Mouse (Mus musculus): ENCODE data around the gene Tmem150c. TPM values are rescaled to one million over a fixed set of nuclear protein-coding genes. Genes with fewer than 3 reads are reported as not detected.

Gene Tmem150c
- polyA plus RNA-seq, 1 experiment from 2014 or later = 3.6 TPM

GRCm38 (mm10) chr5:100059326-100059725, 100.3 kb downstream of the Tmem150c start:
- DNase-seq (ENCODE audit: low spot score) (no peak), ATAC-seq (ENCODE audit: low FRiP score) (no peak)
- Histone ChIP-seq H3K4me2 (replicated peaks; ENCODE audit: low read depth, low read length) (no peak overlapping the region), H3K27ac (ENCODE audit: low read depth, low read length) (no peak overlapping the region), H3K9ac (ENCODE audit: low read depth, low read length) (no peak overlapping the region), H3K4me1 (replicated peaks; ENCODE audit: control insufficient read depth, insufficient read depth, low read length) (no peaks in the 10 kb centered on the region), H3K4me3 (ENCODE audit: low read depth, low read length) (no peak overlapping the region), H3K36me3 (ENCODE audit: control insufficient read depth, insufficient read depth, low read length) (0 out of 2 replicates have a peak, but pooled peaks cover 12% of the 10 kb centered on the region), H3K9me3 (ENCODE audit: control insufficient read depth, low read length) (no peaks in the 10 kb centered on the region), H3K27me3 (ENCODE audit: control insufficient read depth, insufficient read depth, low read length) (no peaks in the 10 kb centered on the region)
- WGBS = 50% methylated on average over 6 of the region's 6 CpGs

DNA sequence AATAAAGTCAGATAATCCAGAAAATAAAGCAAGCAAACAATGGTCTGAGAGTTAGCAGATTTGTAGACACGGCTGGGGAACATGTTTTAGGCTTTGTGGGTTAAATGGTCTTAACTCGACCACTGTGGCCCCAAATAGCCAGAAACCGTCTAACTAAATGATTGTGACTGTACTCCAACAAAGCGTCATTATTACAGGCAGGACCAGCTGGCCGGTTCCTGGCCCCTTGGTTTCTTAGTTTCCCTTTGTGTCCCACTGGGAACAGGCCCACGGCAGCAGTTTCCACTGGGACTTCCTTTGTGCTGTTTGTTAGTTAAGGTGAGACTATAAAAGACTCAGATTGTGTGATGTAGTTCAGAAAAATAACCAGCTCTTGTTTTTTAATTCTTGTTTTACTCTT, 100.9 kb downstream of the Tmem150c start:
- Histone ChIP-seq H3K27ac (ENCODE audit: low read depth, low read length) (no peak overlapping the region), H3K4me2 (replicated peaks; ENCODE audit: low read depth, low read length) (no peak overlapping the region), H3K4me1 (replicated peaks; ENCODE audit: control insufficient read depth, insufficient read depth, low read length) (no peaks in the 10 kb centered on the region), H3K4me3 (ENCODE audit: low read depth, low read length) (no peak overlapping the region), H3K27me3 (ENCODE audit: control insufficient read depth, insufficient read depth, low read length) (no peaks in the 10 kb centered on the region), H3K9me3 (ENCODE audit: control insufficient read depth, low read length) (no peaks in the 10 kb centered on the region), H3K36me3 (ENCODE audit: control insufficient read depth, insufficient read depth, low read length) (0 out of 2 replicates have a peak, but pooled peaks cover 12% of the 10 kb centered on the region), H3K9ac (ENCODE audit: low read depth, low read length) (no peak overlapping the region)
- no peak for ATAC-seq (ENCODE audit: low FRiP score)
- DNase-seq (ENCODE audit: low spot score) = no peak
- WGBS = 66% methylated on average over 6 of the region's 6 CpGs

- Histone ChIP-seq H3K27me3 (ENCODE audit: control insufficient read depth, insufficient read depth, low read length) (no peaks in the 10 kb centered on the region), H3K9me3 (ENCODE audit: control insufficient read depth, low read length) (no peaks in the 10 kb centered on the region), H3K4me3 (ENCODE audit: low read depth, low read length) (no peak overlapping the region), H3K4me1 (replicated peaks; ENCODE audit: control insufficient read depth, insufficient read depth, low read length) (no peaks in the 10 kb centered on the region), H3K9ac (ENCODE audit: low read depth, low read length) (no peak overlapping the region), H3K36me3 (ENCODE audit: control insufficient read depth, insufficient read depth, low read length) (0 out of 2 replicates have a peak, but pooled peaks cover 12% of the 10 kb centered on the region), H3K4me2 (replicated peaks; ENCODE audit: low read depth, low read length) (no peak overlapping the region), H3K27ac (ENCODE audit: low read depth, low read length) (no peak overlapping the region)
- DNase-seq (ENCODE audit: low spot score) (no peak), ATAC-seq (ENCODE audit: low FRiP score) (no peak)
- 92% methylated on average over 14 of the region's 15 CpGs for WGBS
Observed at GRCm38 (mm10) chr5:100057461-100058209, 102.0 kb downstream of the Tmem150c start.

DNA sequence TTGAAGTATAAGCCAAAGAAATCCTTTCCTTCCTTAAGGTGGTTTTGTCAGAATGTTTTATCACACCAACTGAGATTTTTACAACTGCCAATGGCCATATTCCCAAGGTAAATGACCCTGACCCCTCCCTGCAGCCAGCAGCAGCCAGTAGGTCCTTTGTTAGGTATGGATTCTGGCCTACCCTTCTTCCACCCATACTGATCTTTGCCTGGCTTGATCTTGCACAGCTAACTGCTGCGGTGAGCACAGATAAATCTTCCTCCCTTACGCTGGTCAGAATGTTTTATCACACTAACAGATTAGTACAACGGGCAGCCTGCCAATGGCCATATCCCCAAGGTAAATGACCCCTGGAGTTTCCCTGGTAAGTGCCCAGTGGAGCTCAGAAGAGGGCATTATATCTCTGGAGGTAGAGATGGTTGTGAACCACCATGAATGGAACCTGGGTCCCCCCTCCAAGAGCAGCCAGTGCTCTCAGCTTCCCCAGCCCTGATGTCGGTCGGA, 103.7 kb downstream of the Tmem150c start:
- Histone ChIP-seq H3K4me2 (replicated peaks; ENCODE audit: low read depth, low read length) (no peak overlapping the region), H3K4me3 (ENCODE audit: low read depth, low read length) (no peak overlapping the region), H3K27me3 (ENCODE audit: control insufficient read depth, insufficient read depth, low read length) (no peaks in the 10 kb centered on the region), H3K9ac (ENCODE audit: low read depth, low read length) (no peak overlapping the region), H3K27ac (ENCODE audit: low read depth, low read length) (no peak overlapping the region), H3K4me1 (replicated peaks; ENCODE audit: control insufficient read depth, insufficient read depth, low read length) (no peaks in the 10 kb centered on the region), H3K36me3 (ENCODE audit: control insufficient read depth, insufficient read depth, low read length) (0 out of 2 replicates have a peak, but pooled peaks cover 6% of the 10 kb centered on the region), H3K9me3 (ENCODE audit: control insufficient read depth, low read length) (no peaks in the 10 kb centered on the region)
- ATAC-seq (ENCODE audit: low FRiP score) (no peak), DNase-seq (ENCODE audit: low spot score) (no peak)
- 91% methylated on average over 5 of the region's 5 CpGs for WGBS

DNA sequence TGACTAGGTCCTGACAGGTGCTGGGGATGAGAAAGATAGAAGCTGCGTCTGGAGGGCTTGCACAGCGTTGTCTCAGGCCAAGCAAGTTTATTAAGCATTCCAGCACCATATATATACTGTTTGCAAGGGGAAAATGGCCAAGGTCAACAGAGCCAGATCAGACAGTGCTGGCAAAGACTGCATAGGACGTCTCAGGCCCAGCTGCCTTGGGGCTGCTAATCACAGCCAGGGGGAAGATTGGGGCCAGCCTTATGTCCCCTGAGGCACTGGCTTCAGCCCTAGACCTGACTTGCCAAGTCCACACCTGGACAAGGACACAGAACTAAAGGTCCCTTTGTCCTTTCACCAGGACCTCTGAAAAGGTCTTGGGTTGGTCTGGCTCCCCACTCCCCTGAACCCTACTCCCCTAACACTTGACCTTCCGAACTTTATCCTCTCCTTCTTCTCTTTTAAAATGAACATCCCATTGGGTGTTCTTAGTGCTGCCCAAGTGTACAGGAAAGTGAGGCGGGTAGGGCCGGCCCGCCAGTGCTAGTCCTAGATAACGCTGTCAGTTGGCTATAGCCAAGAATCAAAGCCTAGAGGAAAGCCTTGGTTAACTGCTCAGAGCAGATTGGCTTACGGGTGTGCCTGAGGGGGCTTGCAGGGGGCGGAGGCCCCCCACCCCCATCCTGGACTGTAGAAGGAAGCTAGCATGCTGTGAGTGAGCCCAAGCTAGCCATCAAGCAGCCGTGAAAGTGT, 104.6 kb downstream of the Tmem150c start:
- Histone ChIP-seq H3K9me3 (ENCODE audit: control insufficient read depth, low read length) (no peaks in the 10 kb centered on the region), H3K36me3 (ENCODE audit: control insufficient read depth, insufficient read depth, low read length) (0 out of 2 replicates have a peak, but pooled peaks cover 3% of the 10 kb centered on the region), H3K9ac (ENCODE audit: low read depth, low read length) (no peak overlapping the region), H3K4me2 (replicated peaks; ENCODE audit: low read depth, low read length) (no peak overlapping the region), H3K27ac (ENCODE audit: low read depth, low read length) (no peak overlapping the region), H3K4me1 (replicated peaks; ENCODE audit: control insufficient read depth, insufficient read depth, low read length) (no peaks in the 10 kb centered on the region), H3K27me3 (ENCODE audit: control insufficient read depth, insufficient read depth, low read length) (no peaks in the 10 kb centered on the region), H3K4me3 (ENCODE audit: low read depth, low read length) (no peak overlapping the region)
- 83% methylated on average over 11 of the region's 11 CpGs for WGBS
- ATAC-seq (ENCODE audit: low FRiP score) (no peak), DNase-seq (ENCODE audit: low spot score) (no peak)

DNA sequence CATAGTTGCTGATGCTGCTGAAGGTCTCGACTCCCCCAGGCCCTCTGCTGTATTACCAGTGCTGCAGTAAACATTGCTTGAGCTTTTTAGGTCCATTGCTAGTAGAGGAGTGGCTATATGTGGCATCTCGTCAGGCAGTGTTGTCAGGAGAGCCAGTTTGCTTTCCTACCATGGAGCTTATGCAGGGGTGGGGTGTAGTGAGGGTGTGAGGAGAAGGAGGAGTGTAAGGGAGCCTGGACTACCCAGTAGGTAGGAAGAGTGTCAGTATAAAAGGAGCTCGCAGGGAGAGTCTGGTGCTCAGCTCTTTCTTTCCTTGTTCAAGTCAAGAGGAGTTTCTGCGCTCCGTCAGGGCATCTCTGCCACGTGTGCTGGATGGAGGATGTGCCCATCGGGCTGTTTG, 106.9 kb downstream of the Tmem150c start:
- Histone ChIP-seq H3K9me3 (ENCODE audit: control insufficient read depth, low read length) (no peaks in the 10 kb centered on the region), H3K27ac (ENCODE audit: low read depth, low read length) (no peak overlapping the region), H3K4me1 (replicated peaks; ENCODE audit: control insufficient read depth, insufficient read depth, low read length) (no peaks in the 10 kb centered on the region), H3K4me2 (replicated peaks; ENCODE audit: low read depth, low read length) (no peak overlapping the region), H3K36me3 (ENCODE audit: control insufficient read depth, insufficient read depth, low read length) (0 out of 2 replicates have a peak, but pooled peaks cover 3% of the 10 kb centered on the region), H3K4me3 (ENCODE audit: low read depth, low read length) (no peak overlapping the region), H3K9ac (ENCODE audit: low read depth, low read length) (no peak overlapping the region), H3K27me3 (ENCODE audit: control insufficient read depth, insufficient read depth, low read length) (no peaks in the 10 kb centered on the region)
- DNase-seq (ENCODE audit: low spot score) (no peak), ATAC-seq (ENCODE audit: low FRiP score) (no peak)
- WGBS = 88% methylated on average over 7 of the region's 7 CpGs

DNA sequence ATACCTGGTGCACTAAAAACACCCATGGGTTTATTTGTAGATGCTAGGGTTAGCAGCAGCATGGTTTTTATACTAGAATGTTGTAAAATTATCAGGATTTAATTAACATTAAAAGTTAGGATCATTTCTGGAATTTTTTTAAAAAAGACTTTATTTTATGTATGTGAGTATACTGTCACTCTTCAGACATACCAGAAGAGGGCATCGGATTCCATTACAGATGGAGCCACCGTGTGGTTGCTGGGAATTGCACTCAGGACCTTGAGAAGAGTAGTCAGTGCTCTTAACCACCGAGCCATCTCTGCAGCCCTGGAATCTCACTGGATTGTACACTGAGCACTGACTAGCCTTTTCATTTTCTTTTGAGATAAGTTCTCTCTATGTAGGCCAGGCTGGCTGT, 109.7 kb downstream of the Tmem150c start:
- H3K27me3 ChIP-seq (ENCODE audit: control insufficient read depth, insufficient read depth, low read length) = no peaks in the 10 kb centered on the region
- no peak overlapping the region for H3K4me3 ChIP-seq (ENCODE audit: low read depth, low read length)
- DNase-seq (ENCODE audit: low spot score) (no peak), ATAC-seq (ENCODE audit: low FRiP score) (no peak)
- H3K9ac ChIP-seq (ENCODE audit: low read depth, low read length) = no peak overlapping the region
- 91% methylated on average over 3 of the region's 3 CpGs for WGBS
- no peak overlapping the region for H3K4me2 ChIP-seq (replicated peaks; ENCODE audit: low read depth, low read length)
- no peaks in the 10 kb centered on the region for H3K9me3 ChIP-seq (ENCODE audit: control insufficient read depth, low read length)
- 0 out of 2 replicates have a peak, but pooled peaks cover 3% of the 10 kb centered on the region for H3K36me3 ChIP-seq (ENCODE audit: control insufficient read depth, insufficient read depth, low read length)
- peaks cover 2% of the 10 kb centered on the region; the same call in 1 of the 2 replicates for H3K4me1 ChIP-seq (replicated peaks; ENCODE audit: control insufficient read depth, insufficient read depth, low read length)
- H3K27ac ChIP-seq (ENCODE audit: low read depth, low read length) = no peak overlapping the region

DNA sequence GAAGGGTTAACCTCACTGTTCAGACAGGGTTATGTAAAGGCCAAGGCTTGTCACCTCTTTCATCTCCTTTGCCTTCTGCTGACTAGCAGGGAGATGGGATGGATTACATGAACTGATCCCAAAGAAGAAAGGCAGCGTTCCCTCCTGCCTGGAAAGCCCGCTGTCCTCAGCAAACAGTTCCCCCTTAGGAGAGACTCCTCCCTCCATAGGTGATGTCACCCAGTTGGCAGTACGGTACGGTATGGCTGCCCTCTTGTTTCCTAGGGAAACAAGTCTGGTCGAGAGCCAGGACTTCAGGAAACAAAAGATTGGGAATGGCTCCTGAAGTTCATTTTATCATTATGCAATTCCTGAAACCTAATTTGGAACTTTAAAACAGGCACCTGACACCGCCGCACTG, 111.7 kb downstream of the Tmem150c start:
- ATAC-seq (ENCODE audit: low FRiP score) (no peak), DNase-seq (ENCODE audit: low spot score) (no peak)
- WGBS = 66% methylated on average over 7 of the region's 7 CpGs
- H3K4me3 ChIP-seq (ENCODE audit: low read depth, low read length) = no peak overlapping the region
- no peak overlapping the region for H3K27ac ChIP-seq (ENCODE audit: low read depth, low read length)
- H3K27me3 ChIP-seq (ENCODE audit: control insufficient read depth, insufficient read depth, low read length) = no peaks in the 10 kb centered on the region
- no peak overlapping the region for H3K4me2 ChIP-seq (replicated peaks; ENCODE audit: low read depth, low read length)
- H3K36me3 ChIP-seq (ENCODE audit: control insufficient read depth, insufficient read depth, low read length) = 0 out of 2 replicates have a peak, but pooled peaks cover 3% of the 10 kb centered on the region
- no peaks in the 10 kb centered on the region for H3K9me3 ChIP-seq (ENCODE audit: control insufficient read depth, low read length)
- peaks cover 2% of the 10 kb centered on the region; the same call in 1 of the 2 replicates for H3K4me1 ChIP-seq (replicated peaks; ENCODE audit: control insufficient read depth, insufficient read depth, low read length)
- H3K9ac ChIP-seq (ENCODE audit: low read depth, low read length) = no peak overlapping the region

Measured in hindbrain, embryonic 11.5 days (tissue).